Mouse (Mus musculus): Measurements from ENCODE around the gene Card19.
A peak's percentile ranks its signal among the peaks of the same experiment; 100 is the strongest.

Card19 gene

DNA sequence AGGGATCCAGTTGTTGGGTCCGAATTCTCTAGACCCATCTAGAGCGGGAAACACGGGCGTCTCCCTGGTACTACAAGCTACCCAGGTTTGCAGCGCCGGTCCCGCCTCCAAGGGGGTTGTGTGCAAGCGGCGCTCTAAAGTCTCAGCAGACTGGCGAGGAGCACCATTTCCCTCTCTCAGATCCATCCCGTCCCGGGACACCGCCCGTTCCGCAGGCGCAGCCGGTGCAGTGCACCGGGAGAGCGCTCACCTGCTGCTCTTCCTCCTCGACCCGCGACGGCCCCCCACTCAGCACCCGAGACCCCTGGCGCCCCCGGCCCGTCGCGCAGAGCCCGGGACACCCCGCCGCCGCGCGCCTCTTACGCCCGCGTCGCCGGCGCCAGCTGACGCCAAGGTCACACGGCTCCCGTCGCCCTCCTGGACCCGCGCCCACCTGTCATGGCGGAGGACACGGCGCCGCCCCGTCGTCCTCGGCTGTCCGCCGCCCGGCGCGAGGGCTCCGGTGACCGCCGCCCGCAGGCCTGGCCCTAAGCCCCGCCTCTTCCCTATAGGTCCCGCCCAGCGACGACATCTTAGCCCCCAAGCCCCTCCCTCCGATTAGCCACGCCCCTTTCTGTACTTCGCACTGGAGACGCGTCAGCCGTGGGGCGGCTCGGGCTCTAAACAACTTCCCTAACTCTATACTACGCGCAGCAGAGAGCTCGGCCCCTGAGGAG lies at the start of gene Card19:
TSS of gene Card19 (minus strand) at position 534 of the 716 bp plus-strand sequence.
- DNase-seq: peak; percentile 91

DNA sequence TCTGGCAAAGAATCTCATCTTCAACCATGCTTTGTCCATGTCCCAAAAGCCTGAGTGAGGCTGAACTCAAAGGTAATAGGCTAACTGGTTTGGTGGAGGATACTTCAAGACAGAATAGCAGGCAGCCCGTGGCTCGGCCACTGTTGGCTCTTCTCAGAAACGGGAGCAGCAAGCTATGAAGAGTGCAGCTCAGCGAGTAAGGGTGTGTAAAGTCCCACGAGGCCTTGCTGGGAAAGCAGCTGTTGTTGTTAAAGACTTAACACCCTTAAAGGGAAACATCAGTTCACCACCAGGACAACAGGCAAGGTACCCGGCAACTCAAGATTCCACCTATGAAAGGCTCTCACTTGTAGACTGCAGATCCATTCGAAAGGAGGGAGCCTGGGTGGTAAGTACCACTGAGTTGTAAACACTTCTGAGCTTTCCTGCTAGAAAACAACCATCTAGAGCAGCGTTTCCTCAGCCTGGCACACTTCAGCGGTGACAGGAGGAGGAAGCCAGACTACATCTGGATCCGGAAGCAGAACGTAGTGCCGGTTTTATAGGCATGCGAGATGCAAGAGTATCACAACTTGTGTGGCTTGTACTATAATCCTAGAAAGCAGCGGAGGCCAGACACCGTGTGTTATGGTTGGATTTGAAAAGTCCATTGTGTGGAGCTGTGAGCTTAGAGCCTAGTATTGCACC lies 44.3 kb upstream of the Card19 start:
- no peak for DNase-seq

DNA sequence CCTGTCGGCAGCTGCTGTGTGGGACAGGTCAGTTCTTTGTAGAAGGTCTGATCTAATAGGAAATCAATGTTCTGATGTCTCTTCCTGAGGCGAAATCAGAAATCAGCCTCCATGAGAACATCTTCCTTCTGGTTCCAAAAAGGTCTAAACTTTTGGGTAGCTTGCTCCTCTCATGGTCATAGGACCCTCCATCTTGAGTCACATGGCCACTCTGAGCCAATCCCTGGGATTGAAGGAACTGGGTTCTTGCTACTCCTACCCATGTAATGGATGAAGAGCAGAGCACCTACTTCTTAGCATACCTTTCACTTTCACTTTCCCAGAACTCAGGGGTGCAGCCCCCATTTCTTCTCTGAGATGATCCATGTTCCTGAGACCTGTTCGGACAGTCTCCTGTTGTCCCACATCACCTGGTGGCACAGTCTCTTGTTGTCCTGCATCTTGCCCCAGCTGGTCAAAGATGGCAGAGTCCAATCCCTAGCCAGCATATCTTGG lies 42.0 kb upstream of the Card19 start:
- no peak for DNase-seq

DNA sequence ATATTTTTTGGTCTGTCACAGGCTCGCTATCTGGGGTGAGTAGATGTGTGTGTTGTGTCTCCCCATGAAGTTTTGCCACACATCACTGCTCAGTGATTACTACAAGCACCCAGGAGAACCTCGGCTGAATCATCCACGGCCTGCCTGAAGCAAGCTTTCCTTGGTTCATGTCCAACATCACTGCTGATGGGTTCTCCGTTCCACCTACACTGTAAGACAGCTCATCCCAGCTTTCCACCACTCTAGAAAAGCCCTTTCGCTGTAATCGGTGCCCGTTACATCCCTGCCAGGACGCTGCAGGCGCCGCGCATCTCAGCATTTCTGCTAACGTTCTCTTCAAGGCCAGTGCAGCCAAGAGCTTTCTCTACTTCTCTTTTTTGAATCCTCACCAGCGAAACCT lies 36.9 kb upstream of the Card19 start:
- peak; percentile 68 for DNase-seq

DNA sequence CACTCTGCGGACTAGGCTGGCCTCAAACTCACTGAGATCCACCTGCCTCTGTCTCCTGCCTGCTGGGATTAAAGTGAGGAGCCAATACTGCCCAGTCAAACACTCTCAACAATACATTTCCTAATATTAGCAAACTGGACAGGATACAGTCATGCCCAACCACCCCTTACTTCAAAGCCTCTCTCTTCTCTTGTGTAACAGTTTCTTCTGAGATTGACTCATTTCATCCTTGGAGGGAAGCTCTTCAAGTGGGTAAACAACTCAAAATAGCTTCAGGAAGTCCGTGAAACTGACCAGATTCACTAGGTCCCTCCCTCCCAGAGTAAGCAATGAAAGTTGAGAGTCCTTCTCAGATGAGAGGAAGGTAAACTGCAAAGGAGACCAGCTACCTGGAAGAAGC lies 36.3 kb upstream of the Card19 start:
- DNase-seq: no peak

DNA sequence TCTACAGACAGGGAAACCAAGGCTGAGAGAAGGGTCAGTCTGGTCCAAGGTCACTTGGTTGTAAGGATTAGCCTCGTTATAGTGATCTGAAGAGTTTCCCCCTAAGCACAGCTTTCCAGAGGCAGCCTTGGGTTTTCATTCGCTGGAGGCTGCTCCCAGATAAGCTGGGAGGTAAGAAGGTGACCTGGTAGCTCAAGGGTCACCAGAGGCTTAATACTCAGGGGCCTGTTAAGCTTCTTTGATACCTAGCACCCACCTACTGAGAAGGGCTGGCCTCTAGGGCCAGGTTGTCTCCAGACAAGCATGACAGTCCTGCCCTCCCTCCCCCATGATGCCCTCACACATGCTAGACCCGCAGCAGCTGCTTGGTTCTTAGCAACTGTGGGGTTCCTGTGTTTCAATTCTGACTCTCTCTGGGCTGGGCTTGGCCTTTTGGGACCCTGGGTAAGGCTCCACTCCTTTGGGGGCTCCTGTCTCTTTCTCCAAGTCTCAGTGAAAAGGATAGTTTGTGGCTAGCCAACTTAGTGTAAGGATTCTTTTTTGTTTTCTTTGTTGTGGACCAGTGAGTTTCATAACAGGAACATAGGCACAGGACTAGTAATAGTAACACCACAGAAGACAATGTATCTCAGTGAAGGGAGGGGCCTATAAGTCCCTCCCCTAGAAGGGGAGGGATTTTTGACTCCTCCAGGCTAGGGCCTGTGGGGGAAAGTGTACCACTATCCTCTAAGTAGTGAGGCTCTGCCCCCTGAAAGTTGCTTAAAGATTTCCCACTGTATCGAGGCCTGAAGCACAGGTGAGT lies 35.1 kb upstream of the Card19 start:
- DNase-seq: no peak

DNA sequence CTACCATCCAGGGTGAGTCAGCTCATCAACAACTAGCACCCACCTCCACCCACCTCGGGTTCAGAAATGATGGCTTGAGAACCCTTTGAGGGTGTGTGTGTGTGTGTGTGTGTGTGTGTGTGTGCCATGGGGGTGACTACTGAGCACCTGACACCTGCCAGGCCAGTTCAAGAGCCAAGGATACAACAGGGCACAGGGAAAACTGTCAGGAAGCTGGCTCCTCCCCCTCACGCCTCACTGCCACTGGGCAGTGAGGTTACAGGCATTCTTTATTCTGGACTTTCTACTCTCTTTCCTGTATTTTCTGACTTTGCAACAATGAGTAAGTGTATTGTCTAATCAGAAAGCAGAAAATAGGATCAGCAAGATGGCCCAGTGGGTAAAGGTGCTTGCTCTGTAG lies 33.8 kb upstream of the Card19 start:
- DNase-seq: no peak

DNA sequence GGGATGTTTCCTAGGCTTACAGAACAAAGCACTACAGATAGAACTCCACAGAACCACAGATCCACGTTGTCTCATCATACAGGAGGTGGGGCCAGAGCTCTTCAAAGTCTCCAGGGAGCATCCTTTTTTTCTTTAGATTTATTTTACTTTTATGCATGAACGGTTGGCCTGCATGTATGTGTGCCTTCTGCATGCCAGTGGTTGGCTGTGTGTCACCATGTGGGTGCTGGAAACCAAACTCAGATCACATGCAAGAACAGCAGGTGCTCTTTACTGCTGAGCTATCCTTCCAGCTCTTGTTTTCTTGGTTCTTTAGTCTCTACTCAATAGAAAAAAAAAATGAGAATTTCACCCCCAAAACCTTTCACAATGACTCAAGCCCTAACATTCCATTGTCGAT lies 33.1 kb upstream of the Card19 start:
- no peak for DNase-seq

DNA sequence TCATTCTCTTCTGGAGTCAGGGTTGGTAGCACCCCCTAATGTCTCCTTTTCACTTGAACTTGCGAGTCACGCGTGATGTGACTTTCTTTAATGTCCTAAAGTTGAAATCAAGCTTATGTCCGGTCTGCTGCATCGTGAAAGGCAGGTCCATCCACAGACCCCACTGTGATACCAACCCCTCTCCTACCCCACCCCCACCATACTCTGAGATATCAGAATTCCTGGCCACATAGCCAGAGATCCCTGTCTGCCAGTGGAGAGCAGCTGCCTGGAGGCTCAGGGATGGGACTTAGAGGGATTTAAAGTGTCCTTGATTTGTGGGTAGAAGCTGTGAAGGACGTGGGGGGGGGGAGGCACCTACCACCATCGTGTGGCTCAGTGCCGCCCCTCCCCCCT lies 32.6 kb upstream of the Card19 start, which contains the start of gene Susd3:
TSS of gene Susd3 (minus strand) at position 240 of the 396 bp plus-strand sequence.
- no peak for DNase-seq

DNA sequence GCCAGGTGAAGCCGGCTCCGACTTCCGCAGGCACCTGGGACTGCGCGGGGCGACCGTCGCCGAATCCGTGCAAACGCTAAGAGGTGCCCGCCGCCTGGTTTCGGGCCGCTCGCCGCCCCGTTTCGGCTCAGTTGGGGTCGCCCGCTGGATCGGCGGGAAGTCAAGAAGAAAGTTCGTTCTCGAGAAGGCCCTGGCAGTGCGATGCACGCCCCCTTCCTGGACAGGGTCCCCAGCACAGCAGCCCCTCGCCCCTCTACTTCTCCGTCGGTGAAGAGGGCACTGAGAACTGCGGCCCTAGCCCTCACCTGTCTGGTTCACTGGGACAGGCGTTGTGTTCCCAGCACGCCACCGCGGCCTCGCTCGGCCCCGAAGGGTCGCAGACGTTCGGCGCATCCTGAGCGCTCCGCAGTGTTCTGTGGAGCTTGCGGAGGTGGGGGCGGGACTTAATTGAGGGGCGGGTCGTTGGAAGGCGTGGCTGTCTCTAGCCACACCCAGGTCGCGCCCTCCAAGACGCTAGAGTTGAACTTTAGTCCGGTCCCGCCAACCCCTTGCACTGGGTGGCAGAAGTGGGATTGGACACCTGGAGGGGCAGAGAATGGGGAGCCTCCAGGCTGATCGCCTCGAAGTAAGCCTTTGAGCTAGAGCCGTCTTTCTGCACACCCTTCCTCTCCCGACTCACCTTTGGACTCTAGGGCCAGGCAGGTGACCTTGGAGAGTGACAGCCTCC lies 32.1 kb upstream of the Card19 start:
- DNase-seq: no peak

DNA sequence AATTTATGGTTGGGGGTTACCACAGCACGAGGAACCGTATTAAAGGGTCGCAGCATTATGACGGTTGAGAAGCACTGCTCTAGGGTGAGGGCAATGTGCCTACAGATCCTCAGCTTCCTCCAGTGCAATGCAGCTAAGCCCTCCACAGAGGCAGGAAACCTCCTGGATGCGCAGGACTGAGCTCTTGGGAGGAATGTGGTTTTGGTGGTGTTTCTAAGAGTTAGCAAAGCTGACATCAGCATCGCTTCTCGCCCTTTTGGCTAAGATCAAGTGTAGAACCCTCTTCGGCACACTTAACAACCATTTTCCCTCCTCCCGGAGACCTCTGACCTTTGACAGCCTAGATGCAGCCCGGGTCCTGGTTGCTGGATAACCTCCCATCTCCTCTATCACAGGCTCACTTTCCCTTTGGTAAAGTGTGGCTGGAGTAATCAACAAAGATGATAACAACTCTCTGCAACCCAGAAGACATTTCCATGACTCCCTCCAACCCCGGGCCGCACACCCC lies 31.4 kb upstream of the Card19 start:
- no peak for DNase-seq

DNA sequence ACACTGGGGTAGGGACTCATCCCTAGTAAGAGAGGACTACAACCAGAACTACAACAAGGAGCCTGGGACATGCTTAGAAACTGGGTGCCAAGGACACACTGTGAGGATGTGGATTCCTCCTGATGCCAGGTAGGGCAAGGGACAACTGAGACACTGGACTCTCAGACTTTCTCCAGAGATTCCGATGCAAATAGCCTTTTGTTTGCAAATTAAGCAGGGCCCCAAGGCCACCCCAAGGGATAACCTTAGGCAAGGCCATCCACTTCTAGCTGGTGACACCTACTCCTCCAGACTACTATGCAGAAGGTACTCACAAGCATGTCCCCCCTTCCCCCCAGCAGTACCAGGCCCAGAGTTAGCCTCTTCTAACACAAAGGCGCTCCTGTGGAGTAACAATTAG lies 30.8 kb upstream of the Card19 start:
- no peak for DNase-seq

DNA sequence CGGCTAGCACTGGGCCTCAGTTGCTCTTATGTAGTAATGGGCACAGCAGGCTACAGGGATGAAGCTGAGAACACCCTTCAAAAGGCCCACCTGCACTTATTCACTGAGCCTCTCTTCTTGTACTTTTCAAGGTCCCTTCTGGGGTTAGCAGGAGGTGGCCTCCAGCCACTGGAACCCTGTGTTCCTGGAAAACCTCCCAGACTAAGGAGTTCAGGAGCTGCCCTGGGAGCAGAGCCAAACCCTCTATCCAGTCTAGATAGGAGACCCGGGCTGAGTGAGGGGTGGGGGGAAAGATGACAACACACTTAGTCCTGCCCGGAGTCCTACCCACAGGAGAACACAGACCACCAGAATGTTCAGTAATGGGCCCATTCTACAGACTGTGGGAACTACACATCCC lies 30.2 kb upstream of the Card19 start:
- DNase-seq: no peak

DNA sequence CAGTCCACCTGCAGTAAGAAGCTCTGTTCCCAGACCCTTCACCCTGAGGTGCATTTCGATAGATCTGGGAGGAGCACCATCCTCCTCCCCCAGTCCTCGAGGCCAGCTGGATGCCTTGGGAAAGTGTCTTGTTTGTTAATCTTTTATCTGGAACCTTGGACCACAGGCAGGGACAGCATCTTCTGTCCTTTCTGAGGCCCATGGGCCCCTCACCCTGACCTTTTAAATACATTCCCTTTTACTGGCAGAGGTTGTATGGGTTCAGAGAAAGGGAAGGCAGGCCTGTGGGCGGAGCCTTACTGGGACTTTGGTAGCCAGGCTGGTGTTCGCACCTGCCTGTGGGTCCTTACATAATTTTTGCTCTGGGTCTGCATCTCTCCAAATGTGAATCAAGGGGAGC lies 29.4 kb upstream of the Card19 start:
- DNase-seq: no peak

DNA sequence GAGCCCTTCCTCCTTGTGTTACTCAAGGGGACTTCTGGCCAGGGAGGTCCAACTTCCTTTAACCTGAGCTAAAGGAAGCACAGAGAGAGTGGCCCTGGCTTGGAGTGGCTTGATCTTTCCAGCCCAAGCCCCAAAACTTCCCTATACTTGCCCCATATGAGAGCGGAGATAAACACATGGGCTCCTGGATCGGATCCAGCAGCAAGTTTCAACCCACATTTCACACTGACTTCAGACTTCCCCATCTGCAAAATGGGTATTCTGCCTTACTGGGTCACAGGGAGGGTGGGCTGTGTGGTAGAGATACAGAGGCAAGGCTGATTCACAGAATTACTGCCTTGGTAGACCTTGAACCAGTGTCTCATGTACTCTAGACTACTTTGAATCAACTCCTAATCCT lies 27.7 kb upstream of the Card19 start:
- no peak for DNase-seq

DNA sequence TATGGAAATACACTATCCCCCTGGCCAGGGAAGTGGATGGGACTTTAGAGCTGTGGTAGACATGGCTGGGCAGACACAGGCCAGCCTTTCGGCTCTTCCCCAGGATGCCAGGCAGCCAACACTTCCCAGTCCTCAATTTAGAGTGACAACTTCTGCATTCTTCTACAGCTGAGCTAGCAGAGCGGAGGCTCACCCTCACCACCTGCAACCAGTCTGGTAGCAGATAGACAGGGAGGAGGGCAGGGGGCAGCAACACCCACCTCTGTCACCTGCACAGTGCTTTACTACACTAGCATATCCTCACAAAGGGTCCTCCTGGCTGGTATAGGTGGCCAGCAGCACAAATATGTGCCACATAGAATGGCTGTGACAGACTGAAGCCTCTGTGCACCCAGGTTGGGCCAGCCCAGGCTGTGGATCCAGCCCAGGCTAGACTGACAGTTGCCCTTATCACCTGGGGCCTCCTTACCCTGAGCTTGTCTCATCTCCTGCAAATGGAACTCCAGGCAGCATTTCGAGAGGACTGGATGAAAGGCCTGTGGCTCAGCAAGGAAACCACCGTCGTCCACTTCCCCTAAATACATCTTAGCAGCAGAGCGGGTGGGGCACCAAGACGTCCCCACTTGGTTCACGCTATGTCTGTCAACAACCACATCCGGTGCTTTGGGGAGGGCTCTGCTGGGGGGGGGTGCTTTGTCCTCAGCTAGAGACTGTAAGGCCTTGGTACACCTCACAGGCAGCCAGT lies 26.7 kb upstream of the Card19 start:
- DNase-seq: no peak

DNA sequence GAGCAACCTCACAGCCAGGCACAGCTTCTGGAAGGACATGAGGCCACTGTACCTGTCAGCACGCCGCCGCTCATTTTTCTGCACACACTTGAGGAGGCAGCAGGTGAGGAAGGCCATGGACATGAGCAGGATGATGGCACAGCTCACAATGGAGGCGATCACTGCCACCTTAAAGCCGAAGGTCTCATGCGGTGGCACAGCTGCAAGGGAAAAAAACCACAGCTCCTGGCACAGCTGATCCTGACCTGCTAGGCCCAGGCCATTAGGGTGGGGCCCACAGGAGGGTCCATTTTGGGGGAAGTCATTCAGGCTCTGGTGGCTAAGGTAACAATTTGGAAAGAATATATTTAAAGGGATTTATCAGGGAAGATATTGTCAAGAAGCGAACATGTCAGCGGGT lies 22.9 kb upstream of the Card19 start:
- DNase-seq: no peak

DNA sequence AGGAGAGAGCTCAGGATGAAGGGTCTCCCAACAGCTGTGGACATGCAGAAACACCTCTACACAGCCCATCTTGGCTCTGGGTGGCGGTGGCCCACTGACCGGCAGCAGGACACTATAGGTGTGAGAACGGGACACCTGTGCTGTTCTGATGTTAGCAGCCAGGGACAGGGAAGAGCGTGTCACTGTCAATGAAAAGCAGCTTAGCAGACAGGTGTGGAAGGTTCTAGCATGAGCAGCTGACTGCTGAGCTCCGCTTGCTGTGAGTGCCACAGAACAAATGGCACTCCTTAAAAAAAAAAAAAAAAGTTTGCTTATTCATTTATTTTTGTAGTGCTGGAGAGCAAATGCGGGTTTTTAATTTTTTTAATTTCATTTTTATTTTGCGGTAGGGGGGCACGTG lies 21.8 kb upstream of the Card19 start:
- no peak for DNase-seq

DNA sequence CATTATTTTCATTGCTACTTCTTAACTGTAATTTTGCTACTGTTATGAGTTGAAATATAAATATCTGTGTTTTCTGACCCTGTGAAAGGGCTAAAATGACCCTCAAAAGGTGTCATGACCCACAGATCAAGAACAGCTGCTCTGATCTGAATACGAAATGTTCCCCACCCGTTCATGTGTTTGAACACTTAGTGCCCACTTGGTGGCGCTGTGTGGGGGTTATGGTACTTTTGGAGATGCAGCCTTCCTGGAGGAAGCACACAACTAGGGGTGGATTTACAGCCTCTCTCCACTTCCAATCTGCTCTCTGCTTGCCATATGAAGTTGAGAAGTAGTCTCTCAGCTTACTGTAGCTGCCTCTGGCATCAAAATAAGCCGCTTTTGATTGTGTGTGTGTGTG lies 18.9 kb upstream of the Card19 start:
- no peak for DNase-seq

DNA sequence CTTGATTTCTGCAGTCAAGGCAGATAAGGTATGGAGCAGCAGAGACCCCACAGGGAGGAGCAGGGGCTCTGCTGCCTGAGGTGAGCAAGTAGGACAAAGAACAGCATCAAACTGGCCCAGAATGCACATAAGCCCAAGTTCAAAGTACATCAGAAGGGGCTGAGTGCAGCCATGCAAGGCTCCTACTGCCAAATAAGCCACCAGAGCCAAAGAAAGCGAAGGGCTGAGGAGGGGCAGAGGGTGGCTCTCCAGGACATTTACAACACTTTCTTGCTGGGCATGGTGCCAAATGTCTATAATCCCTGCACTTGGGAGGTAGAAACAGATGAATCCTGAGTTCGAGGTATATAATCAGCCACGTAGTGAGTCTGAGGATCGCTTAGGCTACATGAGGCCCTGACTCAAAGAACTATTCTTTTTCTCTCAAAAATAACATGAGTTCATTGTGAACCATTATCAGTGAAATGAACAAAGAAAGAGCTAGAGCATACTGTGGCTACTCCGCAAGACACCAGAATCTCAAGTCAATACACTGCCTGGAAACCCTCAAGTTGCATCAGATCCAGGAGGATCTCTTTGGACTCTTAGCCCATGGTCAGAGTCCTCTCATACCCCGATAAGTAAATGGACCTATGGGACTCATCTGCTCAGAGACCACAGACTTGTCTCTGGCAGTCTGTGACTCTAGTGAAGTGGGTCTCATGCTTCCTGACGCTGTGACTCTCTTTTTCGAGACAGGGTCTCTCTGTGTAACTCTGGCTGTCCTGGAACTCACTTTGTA lies 18.1 kb upstream of the Card19 start:
- DNase-seq: no peak

DNA sequence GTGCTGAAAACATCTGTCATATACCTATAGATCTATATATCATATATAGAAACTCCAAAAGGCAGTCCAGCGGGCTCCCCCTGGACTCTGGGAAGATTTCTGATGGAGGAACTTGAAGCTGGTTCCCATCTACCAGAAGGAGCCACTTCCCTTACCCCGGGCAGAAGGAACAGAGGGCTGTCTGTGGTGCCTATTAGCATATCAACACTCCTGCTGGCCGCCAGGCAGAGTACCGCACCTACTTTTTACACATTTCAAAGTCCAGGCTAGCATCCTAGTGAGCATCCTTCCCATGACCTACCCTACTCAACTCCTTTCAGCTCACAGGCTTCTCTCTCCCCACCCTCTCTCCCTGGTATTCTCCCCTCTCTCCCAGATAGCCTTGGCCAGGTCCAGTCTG lies 9.8 kb upstream of the Card19 start:
- no peak for DNase-seq

All from right cerebral cortex, adult 18-20 months (tissue).